Mouse (Mus musculus) ES-E14 (cell line): ENCODE data around the gene Cux2. TPM values are rescaled to one million over a fixed set of nuclear protein-coding genes. Genes with fewer than 3 reads are reported as not detected.
A peak's percentile ranks its signal among the peaks of the same experiment; 100 is the strongest.

Experiments used
- DNase-seq: peaks from one replicate; pipeline ENCODE4 v3.0.0-alpha.2; 2013; ENCODE audit warnings: low read depth, low spot score
- H3K27ac ChIP-seq: 2 replicates; pipeline ENCODE4 v1.5.1; 2012; ENCODE audit warnings: low read depth, mild to moderate bottlenecking, low read length, moderate library complexity, mixed read lengths; ENCODE audit not compliant: poor library complexity, insufficient read depth, severe bottlenecking
- H3K36me3 ChIP-seq: 2 replicates; pipeline ENCODE4 v1.6.1; 2012; ENCODE audit warnings: mild to moderate bottlenecking, low read length, moderate library complexity, mixed read lengths; ENCODE audit not compliant: control insufficient read depth, poor library complexity, insufficient read depth, severe bottlenecking
- H3K4me1 ChIP-seq, 2 experiments: fragments of 150-350 bp in 1 of 2; sonication (generic) in 1 of 2; 2 replicates each; pipeline ENCODE4 v1.6.1; 2012; ENCODE audit warnings: low read length in 2 of 2, mild to moderate bottlenecking in 1 of 2, mixed read lengths in 1 of 2; ENCODE audit not compliant: control insufficient read depth in 2 of 2, insufficient read depth in 2 of 2, poor library complexity in 1 of 2
- H3K4me3 ChIP-seq, 2 experiments: fragments of 150-350 bp in 1 of 2; sonication (generic) in 1 of 2; 2 replicates each; pipeline ENCODE4 v1.5.1; 2012; ENCODE audit warnings: low read length in 2 of 2, low read depth in 1 of 2, mild to moderate bottlenecking in 1 of 2, mixed read lengths in 1 of 2; ENCODE audit not compliant: insufficient read depth in 1 of 2, poor library complexity in 1 of 2, severe bottlenecking in 1 of 2
- H3K9ac ChIP-seq: 2 replicates; pipeline ENCODE4 v1.6.1; 2012; ENCODE audit warnings: low read depth, mild to moderate bottlenecking, low read length, mixed read lengths; ENCODE audit not compliant: poor library complexity, insufficient read depth, severe bottlenecking
- H3K9me3 ChIP-seq: fragments of 150-350 bp; sonication (generic); 2 replicates; pipeline ENCODE4 v1.6.1; 2012; ENCODE audit warnings: low read depth, mild to moderate bottlenecking, low read length; ENCODE audit not compliant: control insufficient read depth, insufficient read depth
- CHD2 ChIP-seq: IDR thresholded peaks from 2 replicates; pipeline ENCODE4 v1.6.1; 2014; ENCODE audit warnings: mild to moderate bottlenecking, low read depth, low read length, inconsistent platforms
- HCFC1 ChIP-seq: IDR thresholded peaks from 2 replicates; pipeline ENCODE4 v1.6.1; 2012; ENCODE audit warnings: low read length, inconsistent platforms, borderline replicate concordance; ENCODE audit not compliant: insufficient read depth
- MAFK ChIP-seq: IDR thresholded peaks from 2 replicates; pipeline ENCODE4 v1.6.1; 2014; ENCODE audit warnings: mild to moderate bottlenecking, low read depth, low read length, inconsistent platforms; ENCODE audit not compliant: insufficient read depth
- ZC3H11A ChIP-seq: IDR thresholded peaks from 2 replicates; pipeline ENCODE4 v1.6.1; 2012; ENCODE audit warnings: low read depth, mild to moderate bottlenecking, inconsistent platforms, low read length, borderline replicate concordance
- ZNF384 ChIP-seq: IDR thresholded peaks from 2 replicates; pipeline ENCODE4 v1.6.1; 2012; ENCODE audit warnings: low read depth, low read length, inconsistent platforms
- in situ Hi-C, 2 experiments: fragments of 600-800 bp; cut with MboI; formaldehyde crosslinking; loops; one replicate each; pipeline ENCODE4 v1.15.1; 2025; ENCODE audit warnings: low sequenced_read_pairs in 2 of 2, inconsistent platforms in 1 of 2; ENCODE audit not compliant: unreplicated experiment in 2 of 2
- total RNA-seq: library from RNA; depleted of rRNA; stranded (reverse); fragments of 300-350 nt; gene quantifications from 2 replicates; pipeline ENCODE4 v1.2.3, GENCODE M21; 2012

Cux2 gene
- total RNA-seq, 1 experiment = 1.8 TPM

DNA sequence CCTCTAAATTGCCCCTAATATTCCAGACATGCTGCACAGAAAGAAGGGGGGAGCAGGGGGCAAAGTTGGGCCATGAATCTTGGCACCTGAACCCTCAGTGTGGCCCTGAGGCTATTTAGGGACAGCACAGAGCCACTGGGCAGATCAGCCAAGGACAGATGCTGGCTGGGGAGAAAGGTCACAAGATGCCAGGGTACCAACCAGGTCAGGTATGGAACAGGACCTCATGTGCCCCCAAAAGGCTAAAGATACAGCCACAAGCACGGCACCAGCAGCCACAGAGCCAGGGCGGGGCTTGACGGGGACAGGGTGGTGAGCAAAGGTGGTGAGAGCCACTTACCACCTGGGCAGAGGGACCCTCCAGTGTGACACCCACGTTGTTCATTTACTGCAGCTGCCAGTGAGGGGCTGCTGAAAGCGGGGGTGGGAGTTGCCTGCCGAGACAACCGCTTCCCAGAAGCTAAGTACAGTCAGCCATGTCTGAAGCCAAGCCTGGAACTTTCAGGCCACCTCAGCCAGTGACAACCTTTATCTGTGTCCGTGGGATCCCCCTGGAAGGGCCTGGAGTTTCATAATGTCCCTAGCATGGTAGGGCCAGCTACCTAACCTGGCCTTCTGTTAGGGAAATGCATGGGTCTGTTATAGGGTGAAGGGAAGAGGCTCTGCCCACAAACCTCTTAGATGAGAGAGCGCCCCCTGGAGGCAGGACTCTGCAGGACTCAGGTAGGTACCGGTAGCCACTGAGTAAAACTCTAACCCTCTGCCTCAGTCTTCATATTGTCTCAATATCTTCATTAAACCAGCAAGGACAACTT lies 50.7 kb downstream of the Cux2 start:
- no peak overlapping the region for H3K9ac ChIP-seq
- no peaks in the 10 kb centered on the region for H3K9me3 ChIP-seq
- TF ChIP-seq ZC3H11A = no peak
- TF ChIP-seq MAFK = no peak
- TF ChIP-seq CHD2 = no peak
- TF ChIP-seq HCFC1 = no peak
- no peak for TF ChIP-seq ZNF384
- peaks cover 0 to 5% of the 10 kb centered on the region in 2 experiments; a peak in 1 of 4 replicates for H3K4me1 ChIP-seq
- no peak overlapping the region; the same call in 1 of the 2 replicates for H3K27ac ChIP-seq
- DNase-seq = peak; percentile 66
- no peak overlapping the region for H3K4me3 ChIP-seq
- in situ Hi-C loops = no loop called here
- H3K36me3 ChIP-seq = no peaks in the 10 kb centered on the region

DNA sequence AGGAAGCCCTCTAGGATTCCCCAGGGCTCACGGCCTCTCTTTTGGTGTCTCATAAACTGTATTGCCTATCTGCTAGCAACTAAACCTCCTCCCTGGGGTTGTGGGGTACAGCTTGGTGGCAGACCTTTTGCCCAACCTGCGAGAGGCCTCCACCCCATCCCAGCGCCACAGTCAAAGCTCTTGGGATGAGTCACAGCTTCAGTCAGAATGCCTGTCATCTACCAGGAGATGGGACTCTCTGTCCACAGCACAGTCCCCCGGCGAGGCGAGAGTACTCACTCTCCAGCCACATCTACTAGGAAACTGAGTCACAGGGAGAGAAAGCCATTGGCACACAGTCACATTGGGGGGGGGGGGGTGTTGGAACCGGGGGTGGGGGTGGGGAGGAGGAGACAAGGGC lies 51.6 kb downstream of the Cux2 start:
- peaks cover 0 to 7% of the 10 kb centered on the region in 2 experiments; a peak in 1 of 4 replicates for H3K4me1 ChIP-seq
- H3K9me3 ChIP-seq = no peaks in the 10 kb centered on the region
- H3K27ac ChIP-seq = no peak overlapping the region
- no peak overlapping the region for H3K9ac ChIP-seq
- no peak overlapping the region for H3K4me3 ChIP-seq
- in situ Hi-C loops = no loop called here
- H3K36me3 ChIP-seq = no peaks in the 10 kb centered on the region
- TF ChIP-seq ZC3H11A (no peak), CHD2 (no peak), HCFC1 (no peak), ZNF384 (no peak), MAFK (no peak)
- DNase-seq = no peak

DNA sequence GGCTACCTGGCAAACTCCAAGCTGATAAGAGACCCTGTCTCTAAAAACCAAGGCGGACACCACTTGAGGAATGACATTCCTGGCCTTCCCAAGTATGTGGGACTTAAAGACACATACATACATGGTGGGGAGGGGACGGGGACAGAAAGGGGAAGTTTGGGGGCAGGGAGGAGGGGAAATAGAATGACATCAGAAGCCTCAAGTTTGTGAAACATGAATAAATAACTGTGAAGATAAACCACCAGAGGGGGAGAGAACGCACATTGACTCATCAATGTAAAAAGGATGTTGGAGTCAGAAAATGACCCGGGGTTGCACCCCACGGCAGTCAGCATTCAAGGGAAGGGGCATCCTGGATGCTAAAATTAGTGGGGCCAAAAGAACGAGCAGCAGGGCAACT lies 53.2 kb downstream of the Cux2 start:
- H3K36me3 ChIP-seq = no peaks in the 10 kb centered on the region
- DNase-seq = no peak
- H3K9ac ChIP-seq = no peak overlapping the region
- no peak for TF ChIP-seq HCFC1
- TF ChIP-seq MAFK = no peak
- TF ChIP-seq CHD2 = no peak
- no peak for TF ChIP-seq ZNF384
- TF ChIP-seq ZC3H11A = no peak
- in situ Hi-C loops = no loop called here
- no peak overlapping the region for H3K4me3 ChIP-seq
- no peaks in the 10 kb centered on the region for H3K9me3 ChIP-seq
- no peak overlapping the region for H3K27ac ChIP-seq
- peaks cover 0 to 7% of the 10 kb centered on the region in 2 experiments; a peak in 1 of 4 replicates for H3K4me1 ChIP-seq

DNA sequence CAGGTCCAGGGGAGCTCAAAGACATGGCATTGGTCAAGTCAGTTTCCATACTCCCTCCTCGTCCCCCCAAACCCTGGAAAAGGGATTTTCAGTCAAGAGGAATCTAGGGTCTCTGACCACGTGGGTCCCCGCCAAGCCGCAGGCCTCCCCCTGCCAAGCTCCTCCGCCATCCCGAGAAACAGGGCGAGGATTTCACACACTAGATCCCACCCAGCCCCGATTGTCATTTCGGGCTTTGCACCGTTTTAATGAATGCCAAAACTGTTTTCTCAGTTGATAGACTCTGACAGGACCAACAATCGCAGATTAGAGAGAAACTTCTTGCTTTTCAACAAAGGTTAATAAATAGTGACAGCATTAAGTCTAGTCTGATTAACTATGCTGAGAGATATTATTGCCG lies 55.1 kb downstream of the Cux2 start:
- peaks cover 0 to 15% of the 10 kb centered on the region in 2 experiments; a peak in 1 of 4 replicates for H3K4me1 ChIP-seq
- TF ChIP-seq HCFC1 = no peak
- no peak for TF ChIP-seq CHD2
- TF ChIP-seq MAFK = no peak
- TF ChIP-seq ZC3H11A = no peak
- TF ChIP-seq ZNF384 = no peak
- H3K36me3 ChIP-seq = no peaks in the 10 kb centered on the region
- no peak overlapping the region for H3K9ac ChIP-seq
- H3K9me3 ChIP-seq = no peaks in the 10 kb centered on the region
- in situ Hi-C loops = no loop called here
- no peak overlapping the region for H3K4me3 ChIP-seq
- DNase-seq = no peak
- no peak overlapping the region for H3K27ac ChIP-seq
